Mouse (Mus musculus): ENCODE measurements around the gene Rasgrp3. TPM values are rescaled to one million over a fixed set of nuclear protein-coding genes. Genes with fewer than 3 reads are reported as not detected.

Gene Rasgrp3
- total RNA-seq (2023) = under 1 TPM; 0.35 to 0.59 TPM

GRCm38 (mm10) chr17:75435599-75435998, at the start of gene Rasgrp3:
TSS of gene Rasgrp3 (plus strand) at chr17:75435896.

DNA sequence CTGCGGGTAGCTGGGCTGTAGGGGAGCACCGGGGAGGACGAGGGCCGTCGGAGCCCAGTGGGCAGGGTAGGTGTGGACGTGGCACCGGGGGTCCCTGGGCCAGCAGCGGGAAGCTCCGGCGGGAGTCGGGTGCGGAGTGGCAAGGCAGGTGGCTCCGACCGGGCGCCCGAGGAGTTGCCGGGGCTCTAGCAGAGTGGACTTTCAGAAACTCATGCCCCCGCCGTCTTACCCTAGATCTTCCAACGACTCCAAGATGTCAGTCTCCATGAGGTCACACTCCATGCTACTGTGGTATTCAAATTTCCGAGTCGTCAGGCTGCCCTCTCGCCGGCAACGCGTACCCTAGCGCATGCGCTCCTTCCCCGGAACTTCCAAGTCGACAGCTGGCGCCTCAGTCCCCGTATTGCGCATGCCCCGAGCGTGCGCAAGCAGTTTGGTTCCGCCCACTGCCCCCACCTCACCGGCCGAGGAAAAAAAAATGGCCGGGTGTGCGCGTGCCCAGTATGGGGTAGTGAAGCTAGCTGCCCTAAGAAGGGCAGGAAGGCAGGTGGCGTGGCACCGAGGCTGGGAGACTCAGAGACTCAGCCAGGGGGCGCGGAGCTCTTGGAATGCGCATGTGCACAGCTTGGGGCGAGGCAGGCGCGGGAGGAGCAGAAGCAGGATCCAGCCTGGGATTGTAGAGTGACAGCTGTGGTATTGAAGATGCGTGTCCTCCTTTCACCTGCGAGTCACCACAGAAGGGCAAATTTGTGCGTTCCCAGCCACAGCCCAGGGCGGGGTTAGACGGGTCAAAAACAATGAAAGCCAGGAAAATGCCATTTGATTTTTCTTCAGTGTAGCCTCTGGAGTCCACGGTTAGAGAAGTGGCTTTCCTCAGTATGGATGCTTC, 116.1 kb downstream of the Rasgrp3 start, which contains the start of gene Fam98a:
Gene Fam98a, minus strand, starts transcription at position 435 of the 889 bp plus-strand sequence.

Other genes starting within 250 kb of the Rasgrp3 start
- 10 to 100 TPM; 36.1 to 43.3 TPM for gene Fam98a, start 116.0 kb downstream of the Rasgrp3 start, total RNA-seq (2023)

Data from T-cell, adult 66 days (primary cell).